Mouse (Mus musculus) 416B (cell line): Measurements from ENCODE around the gene Tprgl.

Experiments used
- DNase-seq: peaks from one replicate; pipeline ENCODE4 v3.0.0; 2011; ENCODE audit warnings: low read depth

The Tprgl gene

DNA sequence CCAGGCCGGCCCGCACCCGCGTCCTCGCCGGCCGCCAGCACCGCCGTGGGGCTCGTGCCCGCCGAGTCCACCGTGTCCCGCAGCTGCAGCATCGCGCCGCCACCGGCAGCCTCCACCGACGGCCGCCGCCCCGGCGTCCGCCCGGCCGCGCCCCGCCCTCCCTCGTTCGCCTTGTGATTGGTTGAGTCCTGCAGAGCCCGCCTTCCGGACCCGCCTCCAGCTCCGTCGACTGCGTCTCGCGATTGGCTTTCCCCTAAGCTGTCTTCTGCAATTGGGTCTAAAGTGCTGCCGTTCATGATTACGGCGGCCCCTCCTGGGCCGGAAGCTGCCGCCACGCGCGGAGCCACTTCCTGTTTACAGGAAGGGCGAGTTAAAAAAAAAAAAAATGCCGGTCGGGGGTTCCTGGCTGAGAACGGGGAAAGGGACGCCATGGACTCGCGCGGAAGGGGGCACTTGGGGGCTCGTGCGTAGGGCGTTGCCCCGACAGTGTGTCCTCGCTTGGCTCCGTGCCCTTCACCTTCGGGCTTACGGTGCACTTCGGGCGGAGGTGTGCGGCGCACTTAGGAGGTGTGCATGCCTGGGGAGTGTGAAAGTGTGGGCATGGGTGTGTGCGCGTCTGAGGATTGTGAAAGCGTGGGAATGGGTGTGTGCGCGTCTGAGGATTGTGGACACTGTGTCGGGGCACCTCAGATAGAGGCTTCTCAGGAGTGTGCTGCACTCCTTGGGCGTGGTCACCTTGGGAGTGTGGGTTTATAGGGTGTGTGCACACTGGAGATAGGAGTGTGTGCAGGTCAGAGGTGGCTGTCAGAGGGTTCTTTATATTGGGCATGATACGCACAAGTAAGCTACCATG, at the start of gene Tprgl:
Tprgl (minus strand) TSS at position 129 of the 853 bp plus-strand sequence.
- DNase-seq: peak; percentile 97

GRCm38 (mm10) chr4:154209825-154210224, 49.4 kb upstream of the Tprgl start:
- DNase-seq: no peak

DNA sequence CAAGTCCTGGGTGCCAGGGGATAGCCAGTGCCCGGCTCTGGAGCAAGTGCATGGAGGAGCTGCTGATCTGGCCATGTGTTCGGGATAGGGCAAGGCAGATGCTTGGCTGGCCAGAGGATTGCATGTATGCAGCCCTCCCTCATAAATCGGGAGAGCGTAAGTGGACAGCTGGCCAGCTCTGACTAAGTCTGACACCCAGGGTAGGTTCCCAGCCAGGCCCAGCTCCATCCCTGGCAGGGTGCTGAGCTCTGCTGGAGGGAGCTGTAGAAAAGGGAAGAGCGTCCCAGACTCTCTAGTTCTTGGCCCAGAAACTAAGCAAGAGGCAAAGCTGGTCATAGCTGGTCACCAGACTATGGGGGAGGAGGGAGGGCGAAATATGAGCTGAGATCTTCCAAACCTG, 48.6 kb upstream of the Tprgl start:
- no peak for DNase-seq

DNA sequence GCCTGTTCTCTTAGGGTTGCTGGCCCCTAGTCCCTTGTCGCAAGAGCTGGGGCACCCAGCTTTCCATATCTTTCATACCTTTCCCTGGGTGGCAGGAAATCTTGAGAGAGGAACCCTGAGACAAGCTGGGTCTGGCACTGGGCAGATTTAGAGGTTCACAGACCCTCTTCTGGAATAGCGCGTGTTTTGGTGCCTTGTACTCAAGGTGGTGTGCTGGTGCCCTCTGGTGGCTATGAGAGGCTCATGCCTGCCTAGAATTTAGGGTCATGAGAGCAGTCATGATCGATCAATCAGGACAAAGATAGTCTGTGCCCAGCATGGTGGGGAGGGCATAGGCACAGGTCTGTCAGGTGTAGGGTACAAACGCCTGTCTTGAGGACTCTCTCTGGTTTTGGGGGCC, 46.8 kb upstream of the Tprgl start:
- peak; percentile 51 for DNase-seq

DNA sequence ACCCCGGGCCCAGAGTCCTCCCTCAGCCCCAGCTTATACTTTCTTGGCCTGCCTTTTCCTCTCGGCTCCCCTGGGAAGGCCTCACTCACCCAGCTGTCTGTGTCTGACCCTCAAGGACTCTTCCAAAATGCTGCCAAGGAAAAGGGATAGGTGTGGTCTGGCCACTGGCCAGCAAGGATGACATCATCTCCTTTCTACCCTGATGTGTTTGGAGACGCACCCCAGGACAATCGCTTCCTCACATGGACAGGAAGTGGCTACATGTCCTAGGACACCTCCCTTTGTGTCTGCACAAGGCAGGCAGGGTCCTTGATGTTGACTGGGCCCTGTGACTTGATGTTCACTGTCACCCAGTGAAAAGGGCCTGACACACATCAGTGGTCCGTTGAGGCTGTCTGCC, 44.9 kb upstream of the Tprgl start:
- peak; percentile 8 for DNase-seq

GRCm38 (mm10) chr4:154204532-154204931, 44.1 kb upstream of the Tprgl start:
- DNase-seq: no peak

- DNase-seq: no peak
Measured at GRCm38 (mm10) chr4:154201511-154201910, 41.0 kb upstream of the Tprgl start.

- no peak for DNase-seq
Measured at GRCm38 (mm10) chr4:154198377-154198961, 38.0 kb upstream of the Tprgl start.

DNA sequence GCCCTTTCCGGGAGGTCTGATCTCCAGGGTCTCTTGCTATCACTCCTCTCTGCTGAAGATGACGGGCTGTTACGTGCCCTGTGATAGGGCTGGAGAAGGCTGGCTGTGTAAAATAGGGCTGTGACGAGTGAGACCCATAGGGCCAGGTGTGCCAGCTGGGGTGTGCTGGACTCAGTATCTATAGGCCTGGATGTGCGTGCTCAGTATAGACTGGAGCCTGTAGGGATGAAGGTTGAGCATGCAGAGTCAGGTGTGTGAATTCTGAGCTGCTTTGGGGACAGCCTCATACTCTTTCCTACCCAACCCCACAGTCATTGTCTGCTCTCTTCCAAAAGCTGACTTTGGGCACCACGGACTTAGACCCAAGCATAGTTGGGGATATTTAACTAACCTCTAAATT, 37.5 kb upstream of the Tprgl start:
- no peak for DNase-seq

DNA sequence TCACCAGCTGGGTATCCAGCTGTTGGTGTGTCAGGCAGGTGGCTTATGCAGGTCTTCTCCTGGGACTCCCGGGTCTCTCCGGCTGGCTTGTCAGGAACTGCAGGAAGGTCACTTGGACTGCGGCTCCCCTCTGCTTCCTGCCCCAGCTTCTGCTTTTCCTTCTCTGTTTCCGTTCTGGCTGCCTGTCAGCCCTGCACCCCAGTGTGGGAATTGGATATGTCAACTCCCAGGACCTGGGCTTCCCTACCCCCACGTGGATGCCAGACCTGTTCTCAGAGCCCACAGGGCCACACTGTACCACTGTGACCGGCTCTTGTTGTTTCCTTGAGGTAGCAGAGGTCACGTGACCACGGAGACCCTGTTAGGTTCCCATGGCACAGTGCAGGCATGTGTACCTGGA, 28.5 kb upstream of the Tprgl start:
- no peak for DNase-seq

GRCm38 (mm10) chr4:154186002-154186537, 25.6 kb upstream of the Tprgl start:
- DNase-seq: no peak

GRCm38 (mm10) chr4:154185001-154185400, 24.5 kb upstream of the Tprgl start:
- no peak for DNase-seq

- DNase-seq: no peak
Measured at GRCm38 (mm10) chr4:154183566-154183965, 23.1 kb upstream of the Tprgl start.

DNA sequence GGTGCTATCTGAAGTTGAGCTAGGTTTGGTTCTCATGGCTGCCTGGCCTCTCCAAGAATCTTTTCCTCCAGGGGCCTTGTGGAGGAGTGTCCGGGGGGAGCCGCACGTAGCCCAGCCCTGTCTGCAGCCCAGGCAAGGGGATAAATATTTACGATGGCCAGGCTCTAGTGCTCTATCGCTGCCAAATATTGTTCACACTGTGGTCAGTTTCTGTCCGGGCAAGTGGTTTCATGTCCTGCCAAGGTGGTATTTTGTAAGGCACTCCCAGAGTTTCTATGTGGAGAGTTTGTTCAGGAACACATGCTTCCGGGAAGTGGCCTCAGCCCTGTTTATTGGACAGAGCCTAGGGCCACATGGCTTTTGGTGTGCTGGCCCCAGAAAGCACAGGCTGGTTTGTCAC, 20.5 kb upstream of the Tprgl start:
- no peak for DNase-seq

GRCm38 (mm10) chr4:154177257-154177656, 16.8 kb upstream of the Tprgl start:
- no peak for DNase-seq

GRCm38 (mm10) chr4:154171931-154172604, 11.6 kb upstream of the Tprgl start:
- no peak for DNase-seq

- no peak for DNase-seq
Measured at GRCm38 (mm10) chr4:154171151-154171930, 10.9 kb upstream of the Tprgl start.

DNA sequence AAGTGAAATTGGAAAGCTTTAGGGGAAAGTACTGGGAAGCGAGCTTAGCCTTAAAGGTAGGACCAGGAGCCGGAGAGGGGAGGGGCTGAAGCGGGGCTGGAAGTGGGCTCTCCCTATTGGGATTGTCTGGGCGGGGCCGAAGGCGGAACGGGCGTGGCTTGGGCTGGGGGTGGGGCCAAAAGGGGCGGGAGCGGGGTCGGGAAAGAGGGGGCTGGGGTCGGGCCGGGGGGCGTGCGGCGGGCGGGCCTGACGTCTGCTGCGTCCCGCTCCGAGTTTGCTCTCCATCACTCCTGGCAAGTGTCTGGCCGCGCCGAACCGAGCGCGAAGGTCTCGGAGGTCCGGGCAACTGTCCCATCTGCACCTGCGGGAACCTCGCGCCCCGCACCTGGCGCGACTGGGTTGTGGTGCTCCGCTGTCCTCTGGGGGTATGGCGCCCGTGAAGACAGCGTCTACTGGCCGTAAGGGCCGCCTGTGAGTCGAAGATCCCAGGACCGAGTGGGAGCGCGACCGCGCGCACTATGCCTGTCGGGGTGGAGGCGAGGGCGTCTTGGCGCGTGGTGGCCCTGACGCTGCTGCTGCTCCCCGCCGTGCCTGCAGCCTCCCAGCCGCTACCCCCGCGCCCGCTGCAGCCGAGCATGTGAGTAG, 10.2 kb upstream of the Tprgl start, which contains the start of gene Megf6:
Megf6 (plus strand) TSS at position 225 of the 645 bp plus-strand sequence.
- DNase-seq: no peak

DNA sequence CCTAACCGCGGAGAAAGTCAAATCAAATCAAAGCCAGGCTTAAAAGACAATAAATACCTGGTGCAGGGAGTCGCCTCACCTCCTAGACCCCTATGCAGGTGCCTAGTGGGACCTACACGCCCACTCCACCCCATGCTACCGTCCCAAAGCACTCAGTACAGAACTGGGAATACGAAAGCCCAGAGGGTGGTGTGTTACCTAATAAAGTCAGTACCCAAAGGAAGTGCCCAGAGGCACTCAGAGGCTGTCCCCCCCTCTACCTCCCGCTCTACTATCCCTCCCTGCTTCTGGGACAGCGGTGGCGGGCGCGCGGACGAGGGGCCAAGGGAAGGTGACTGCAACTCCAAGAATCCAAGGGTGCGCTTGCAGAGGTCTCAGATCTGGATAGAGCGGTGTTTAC, 9.6 kb upstream of the Tprgl start:
- no peak for DNase-seq

DNA sequence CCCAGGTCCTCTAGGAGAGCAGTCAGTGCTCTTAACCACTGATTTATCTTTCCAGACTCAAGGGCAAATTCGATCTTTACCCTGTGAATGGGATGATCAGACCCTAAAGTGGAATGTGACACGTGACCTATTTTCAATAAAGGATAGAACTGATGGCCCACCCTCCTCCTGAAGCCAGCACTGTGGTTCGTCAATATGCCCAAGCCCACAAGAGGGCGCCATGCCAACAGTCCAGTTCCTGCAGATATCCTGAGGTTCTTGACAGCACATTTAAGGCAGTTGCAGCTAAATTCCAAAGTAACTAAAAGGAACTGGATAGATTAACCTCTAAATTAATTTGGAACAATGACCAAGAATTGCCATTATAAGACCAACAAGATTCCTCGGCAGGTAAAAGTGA, 6.6 kb upstream of the Tprgl start:
- peak; percentile 45 for DNase-seq

DNA sequence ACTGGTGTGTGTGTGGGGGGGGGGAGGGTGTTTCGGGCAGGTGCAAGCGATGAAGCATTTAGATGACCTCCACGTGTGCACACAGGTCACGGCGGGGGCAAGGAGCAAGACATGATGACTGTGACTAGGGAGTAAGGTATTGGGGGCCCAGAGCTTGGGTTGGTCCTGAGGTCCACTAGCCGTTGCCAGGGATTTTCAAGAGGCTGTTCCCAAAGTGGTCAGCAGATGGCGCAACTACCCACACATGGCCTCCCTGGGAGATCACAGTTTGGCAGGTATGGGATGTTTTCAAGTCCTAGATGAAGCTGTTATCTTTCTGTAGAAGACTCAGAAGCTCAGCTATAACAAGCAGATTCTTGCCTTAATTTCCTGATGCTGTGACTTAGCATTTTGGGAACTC, 2.8 kb upstream of the Tprgl start:
- DNase-seq: peak; percentile 66
